Mouse (Mus musculus) E14TG2a.4 (cell line): ENCODE measurements at regions not wholly inside any gene's neighbourhood (a gene's known extent, or its start where the extent isn't known, plus 50 kb on each side); places are given as distances from the start of the nearest gene placed in this dataset.

ENCODE experiments used
- H3K27me3 ChIP-seq: 2 replicates; pipeline ENCODE4 v1.6.1; 2014; ENCODE audit warnings: low read length, control low read depth; ENCODE audit not compliant: insufficient read depth
- H3K36me3 ChIP-seq: 2 replicates; pipeline ENCODE4 v1.6.1; 2014; ENCODE audit warnings: low read length, control low read depth; ENCODE audit not compliant: insufficient read depth
- H3K4me1 ChIP-seq: replicated peaks from 2 replicates; pipeline ENCODE4 v1.6.1; 2014; ENCODE audit warnings: low read depth, low read length, control low read depth
- H3K4me3 ChIP-seq: replicated peaks from 2 replicates; pipeline ENCODE4 v1.5.1; 2014; ENCODE audit warnings: mild to moderate bottlenecking, low read length
- H3K9me3 ChIP-seq: 2 replicates; pipeline ENCODE4 v1.6.1; 2014; ENCODE audit warnings: low read length, control low read depth
- CTCF ChIP-seq: conservative IDR thresholded peaks from 2 replicates; pipeline ENCODE4 v1.5.1; 2014; ENCODE audit warnings: low read length
- NANOG ChIP-seq: IDR thresholded peaks from 2 replicates; pipeline ENCODE4 v1.6.1; 2014; ENCODE audit warnings: borderline replicate concordance, low read length, mixed read lengths
- POU5F1 ChIP-seq: IDR thresholded peaks from 2 replicates; pipeline ENCODE4 v1.6.1; 2014; ENCODE audit warnings: low read length, borderline replicate concordance

DNA sequence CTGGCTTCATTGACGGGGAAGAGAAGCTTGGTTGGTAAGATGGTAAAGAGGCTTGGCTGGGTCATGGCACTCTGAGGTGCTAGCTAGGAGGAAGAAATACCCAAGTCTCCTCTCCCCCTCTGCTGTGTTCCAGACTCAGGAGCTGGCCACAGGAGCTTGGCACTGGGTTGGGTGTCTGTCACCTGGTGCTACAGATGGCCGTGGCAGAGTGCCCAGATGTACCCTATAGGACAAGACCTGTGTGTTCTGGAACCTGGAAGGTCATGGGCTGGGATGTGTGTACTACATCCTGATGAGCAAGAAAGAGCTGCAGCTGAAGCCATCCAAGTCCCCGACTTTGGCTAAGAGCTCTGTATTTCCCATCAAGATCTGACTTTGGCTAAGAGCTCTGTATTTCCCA, 72.4 kb downstream of the Nupl2 start:
- Histone ChIP-seq H3K36me3 (no peaks in the 10 kb centered on the region), H3K4me1 (peaks cover 27% of the 10 kb centered on the region), H3K9me3 (no peaks in the 10 kb centered on the region), H3K4me3 (no peak overlapping the region), H3K27me3 (no peaks in the 10 kb centered on the region)
- TF ChIP-seq NANOG (no peak), CTCF (no peak)

DNA sequence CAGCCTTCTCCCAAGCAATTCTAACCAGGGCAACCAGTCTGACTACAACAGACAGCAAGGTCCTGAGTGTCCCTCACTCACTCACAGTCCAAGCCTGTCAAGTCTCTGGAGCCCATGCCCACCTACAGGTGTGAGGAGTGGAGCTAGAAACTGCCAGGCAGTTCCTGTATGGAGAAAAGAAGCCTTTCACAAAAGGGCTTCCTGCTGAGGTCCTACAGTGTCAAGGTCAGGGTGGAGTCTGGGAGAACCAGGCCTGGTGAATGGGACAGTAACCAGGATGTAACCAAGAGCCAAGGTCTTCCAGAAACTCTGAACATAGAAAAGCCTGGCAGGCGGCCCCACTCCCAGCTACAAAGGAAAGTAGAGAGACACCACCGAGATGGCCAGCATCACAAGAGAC, 74.2 kb downstream of the Nupl2 start:
- TF ChIP-seq NANOG: no peak; the same call in 1 of the 2 replicates
- TF ChIP-seq POU5F1: no peak
- no peak for TF ChIP-seq CTCF
- H3K27me3 ChIP-seq: no peaks in the 10 kb centered on the region

DNA sequence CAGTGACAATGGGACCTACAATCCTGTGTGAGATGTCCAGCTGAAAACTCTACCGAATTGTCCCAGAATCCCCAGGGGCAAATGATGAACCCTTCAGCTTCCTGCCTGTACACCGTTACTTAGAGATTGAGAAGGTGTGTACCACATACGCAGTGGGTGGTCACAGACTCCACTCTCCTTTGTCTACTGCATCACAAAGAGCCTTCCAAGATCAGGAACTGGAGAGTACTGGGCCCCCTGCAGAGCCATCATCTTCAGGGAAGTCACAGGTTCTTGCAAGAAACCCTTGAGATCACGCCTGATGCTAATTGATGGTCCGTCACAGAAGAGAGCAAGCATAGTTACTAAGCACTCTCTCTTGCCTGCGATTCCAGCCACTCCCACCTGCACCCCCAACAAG, 79.4 kb downstream of the Nupl2 start:
- no peak for TF ChIP-seq NANOG
- TF ChIP-seq CTCF: no peak
- TF ChIP-seq POU5F1: no peak
- Histone ChIP-seq H3K27me3 (no peaks in the 10 kb centered on the region), H3K4me1 (peaks cover 8% of the 10 kb centered on the region), H3K9me3 (peaks cover 3% of the 10 kb centered on the region; the same call in 1 of the 2 replicates), H3K36me3 (no peaks in the 10 kb centered on the region), H3K4me3 (no peak overlapping the region)

More for the DNA sequence above, 74.2 kb downstream of the Nupl2 start:
- H3K4me1 ChIP-seq: peaks cover 27% of the 10 kb centered on the region
- peaks cover 3% of the 10 kb centered on the region; the same call in 1 of the 2 replicates for H3K9me3 ChIP-seq
- H3K36me3 ChIP-seq: no peaks in the 10 kb centered on the region
- H3K4me3 ChIP-seq: 0 out of 2 replicates have a peak overlapping the region, but pooled peaks have one; percentile 26

DNA sequence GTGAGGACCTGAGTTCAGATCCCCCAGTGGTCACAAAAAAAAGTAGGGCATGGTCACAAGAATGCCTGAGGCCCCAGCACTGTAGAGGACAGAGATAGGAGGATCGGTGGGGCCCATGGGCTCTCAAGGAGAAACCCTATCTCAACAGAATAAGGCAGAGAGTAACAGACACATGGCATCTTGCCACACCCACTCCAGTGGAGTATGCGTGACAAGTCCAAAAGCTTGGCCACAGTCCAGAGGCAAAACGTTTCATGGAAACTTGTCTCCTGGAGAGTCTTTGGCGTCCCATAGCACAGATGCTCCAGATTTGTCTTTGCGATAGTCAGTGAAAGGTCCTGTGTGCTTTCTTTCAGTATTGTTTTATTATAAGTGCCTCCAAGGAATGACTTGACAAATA, 90.7 kb downstream of the Nupl2 start:
- Histone ChIP-seq H3K27me3 (no peaks in the 10 kb centered on the region), H3K4me3 (no peak overlapping the region), H3K36me3 (no peaks in the 10 kb centered on the region), H3K9me3 (peaks cover 3% of the 10 kb centered on the region; the same call in 1 of the 2 replicates), H3K4me1 (no peaks in the 10 kb centered on the region)
- no peak for TF ChIP-seq CTCF
- TF ChIP-seq POU5F1: no peak
- TF ChIP-seq NANOG: no peak

DNA sequence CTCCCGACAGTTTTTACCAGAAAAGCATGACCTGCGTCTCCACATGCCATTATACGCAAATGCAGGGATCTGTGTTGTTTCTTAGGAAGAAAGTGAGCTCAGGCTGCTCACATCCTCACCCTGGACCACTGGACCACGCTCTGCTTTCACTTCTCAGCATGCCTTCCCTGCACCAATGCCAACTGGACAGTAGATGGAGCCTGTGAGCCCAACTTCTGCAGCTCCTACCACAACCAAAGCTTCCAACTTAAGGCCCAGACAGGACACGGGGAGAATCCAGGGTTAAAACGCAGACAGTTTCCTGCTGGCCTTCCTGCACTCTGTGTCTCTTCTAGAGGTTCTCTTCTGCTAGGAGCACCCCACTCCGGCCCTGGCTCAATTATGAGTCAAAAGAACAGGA, 90.3 kb downstream of the Kcnh2 start:
- no peak overlapping the region for H3K4me3 ChIP-seq
- TF ChIP-seq POU5F1: no peak
- peak; percentile 87 for TF ChIP-seq CTCF
- no peaks in the 10 kb centered on the region for H3K27me3 ChIP-seq

DNA sequence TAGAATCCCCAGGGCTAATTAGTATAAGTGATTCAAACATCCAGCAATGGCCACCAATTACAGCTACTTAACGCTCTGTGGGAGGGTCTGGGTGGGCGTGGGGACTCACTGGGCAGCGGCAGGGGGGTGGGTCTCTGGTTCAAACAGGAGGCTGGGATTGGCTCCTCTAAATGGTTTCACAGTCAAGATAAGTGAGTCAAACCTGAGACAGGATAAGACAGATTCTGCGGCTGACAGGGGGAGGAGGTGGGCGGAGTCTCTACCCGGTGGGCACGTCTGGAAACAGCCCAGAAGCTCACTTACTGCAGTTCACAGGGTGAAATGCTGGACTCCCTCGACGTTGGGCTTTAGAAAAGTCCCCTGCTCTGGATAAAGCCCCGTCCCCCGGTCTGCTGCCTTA, 89.3 kb downstream of the Kcnh2 start:
- H3K36me3 ChIP-seq: no peaks in the 10 kb centered on the region

More for the DNA sequence above, 90.3 kb downstream of the Kcnh2 start:
- no peaks in the 10 kb centered on the region for H3K36me3 ChIP-seq
- peaks cover 44% of the 10 kb centered on the region for H3K4me1 ChIP-seq
- no peaks in the 10 kb centered on the region for H3K9me3 ChIP-seq

DNA sequence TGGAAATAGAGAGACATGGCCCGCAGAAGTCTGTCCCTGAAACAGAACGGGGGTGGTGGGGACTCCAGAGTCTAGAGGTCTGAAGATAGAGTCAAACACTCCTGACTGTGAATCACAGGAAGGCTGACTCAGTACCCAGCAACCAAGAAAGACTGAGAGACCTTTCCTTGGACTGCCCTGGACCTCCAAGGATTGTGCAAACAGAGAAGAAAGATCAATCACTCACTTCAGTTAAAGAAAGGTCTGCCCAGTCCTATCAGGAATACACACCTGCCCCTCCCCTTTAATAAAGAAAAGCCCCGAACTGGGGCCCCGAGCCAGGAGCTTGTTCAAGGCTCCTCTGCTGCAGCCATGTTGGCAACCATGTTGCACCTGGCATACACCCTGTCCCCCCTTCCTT, 87.3 kb downstream of the Kcnh2 start:
- no peak for TF ChIP-seq POU5F1
- no peak for TF ChIP-seq CTCF
- TF ChIP-seq NANOG: no peak
- Histone ChIP-seq H3K36me3 (no peaks in the 10 kb centered on the region), H3K4me3 (no peak overlapping the region), H3K4me1 (peaks cover 49% of the 10 kb centered on the region), H3K9me3 (no peaks in the 10 kb centered on the region), H3K27me3 (no peaks in the 10 kb centered on the region)

More for the DNA sequence above, 89.3 kb downstream of the Kcnh2 start:
- no peak for TF ChIP-seq NANOG
- no peak for TF ChIP-seq POU5F1
- TF ChIP-seq CTCF: no peak
- Histone ChIP-seq H3K27me3 (no peaks in the 10 kb centered on the region), H3K4me3 (peak overlapping the region; percentile 50), H3K4me1 (peaks cover 49% of the 10 kb centered on the region), H3K9me3 (no peaks in the 10 kb centered on the region)

DNA sequence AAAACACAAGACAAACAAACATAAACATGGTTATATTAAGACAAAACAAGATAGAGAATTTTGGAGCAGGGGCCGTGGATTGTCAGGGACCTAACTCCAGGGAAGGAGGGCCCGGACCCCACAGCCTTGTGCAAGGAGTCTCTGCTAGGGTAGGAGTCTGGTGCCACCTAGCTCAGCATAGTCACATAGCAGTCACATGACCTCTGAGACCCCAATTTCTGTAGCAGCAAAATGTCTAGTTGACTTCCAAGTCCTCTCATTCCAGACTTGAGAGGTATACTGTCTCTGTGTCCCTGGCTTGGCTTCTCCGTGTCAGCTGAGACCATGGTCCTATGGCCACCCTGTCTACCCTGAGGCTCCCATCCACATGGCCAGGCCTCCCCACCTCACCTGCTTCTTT, 86.0 kb downstream of the Kcnh2 start:
- no peaks in the 10 kb centered on the region for H3K36me3 ChIP-seq
- no peaks in the 10 kb centered on the region for H3K27me3 ChIP-seq
- peaks cover 52% of the 10 kb centered on the region for H3K4me1 ChIP-seq
- H3K9me3 ChIP-seq: no peaks in the 10 kb centered on the region
- no peak overlapping the region for H3K4me3 ChIP-seq
- TF ChIP-seq CTCF: no peak; the same call in 1 of the 2 replicates
- no peak for TF ChIP-seq NANOG
- no peak for TF ChIP-seq POU5F1

DNA sequence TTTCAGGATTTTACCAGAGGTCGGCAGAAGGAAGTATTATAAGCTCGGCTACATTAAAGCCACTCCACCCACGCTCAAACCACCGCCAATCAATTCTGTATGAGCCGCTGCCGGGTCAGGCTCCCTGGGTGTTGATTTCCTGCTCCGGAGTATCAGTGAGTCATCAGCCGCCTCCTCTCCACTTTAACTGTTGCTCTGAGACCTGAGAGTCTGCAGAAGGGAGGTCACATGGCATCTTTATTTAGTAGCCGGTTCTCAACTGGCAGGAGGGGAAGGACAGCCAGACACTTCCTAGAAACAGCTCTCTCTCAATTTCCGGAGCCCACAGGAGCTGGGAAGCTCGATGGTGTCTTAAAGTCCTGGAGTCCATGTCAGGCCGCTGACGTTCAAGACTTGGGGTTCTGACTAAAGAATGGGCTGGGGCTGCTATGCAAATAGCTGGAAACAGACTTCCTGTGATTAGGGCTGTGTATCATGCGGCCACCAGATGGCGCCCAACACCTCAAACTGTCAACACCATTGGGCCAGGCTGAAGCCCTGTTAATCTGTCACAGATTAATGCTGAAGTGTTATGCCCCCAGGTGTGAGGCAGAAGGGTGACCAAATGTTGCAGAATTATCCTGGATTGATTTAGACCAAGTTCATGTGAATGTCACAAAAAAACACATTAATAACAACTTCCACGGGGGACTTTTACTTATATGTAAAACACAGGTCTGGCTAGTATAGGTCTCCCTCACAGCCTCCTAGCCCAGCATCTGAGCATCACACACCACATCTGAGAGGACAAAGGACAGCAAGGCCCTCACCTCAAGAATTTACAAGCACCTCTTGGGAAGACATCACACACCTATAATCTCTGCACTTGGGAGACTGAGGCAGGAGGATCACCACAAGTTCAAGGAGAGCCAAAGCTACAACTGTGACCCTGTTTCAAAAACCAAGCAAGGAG, 84.8 kb downstream of the Kcnh2 start:
- Histone ChIP-seq H3K4me3 (peak overlapping the region; percentile 67), H3K36me3 (no peaks in the 10 kb centered on the region), H3K9me3 (no peaks in the 10 kb centered on the region), H3K4me1 (peaks cover 46% of the 10 kb centered on the region), H3K27me3 (no peaks in the 10 kb centered on the region)
- TF ChIP-seq POU5F1 (no peak), NANOG (no peak), CTCF (peak; percentile 88)
